Mouse (Mus musculus): ENCODE data around the gene Dhcr7. TPM values are rescaled to one million over a fixed set of nuclear protein-coding genes. Genes with fewer than 3 reads are reported as not detected.

The Dhcr7 gene
- polyA plus RNA-seq, 1 experiment = 21.8 TPM

DNA sequence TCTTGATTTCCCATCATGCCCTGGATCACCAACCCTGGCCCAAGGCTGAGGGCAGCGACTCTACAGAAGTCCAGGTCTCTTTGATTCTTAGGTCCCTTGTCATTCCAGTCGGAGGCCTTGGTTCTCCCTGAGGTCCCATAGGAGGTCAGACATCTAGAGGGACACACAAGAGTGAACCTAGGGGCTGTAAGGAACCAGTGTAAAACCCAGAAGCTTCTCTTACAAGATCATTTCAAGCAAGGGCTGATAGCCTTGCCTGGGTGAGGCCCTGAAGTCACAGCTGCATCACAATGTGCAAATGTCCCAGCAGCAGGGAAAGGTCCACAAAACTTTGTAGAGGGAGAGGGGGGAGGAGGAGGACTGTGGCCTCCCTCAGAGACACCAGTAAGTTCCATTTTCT lies 43.6 kb downstream of the Dhcr7 start, which contains the start of gene Gm498:
Gene Gm498, plus strand, starts transcription at position 301 of the 400 bp plus-strand sequence.
- TF ChIP-seq POLR2A (IDR thresholded peaks at IDR 0.05; ENCODE audit: borderline replicate concordance, low read depth, low read length) = no peak
- TF ChIP-seq CTCF (IDR thresholded peaks at IDR 0.05; ENCODE audit: low read depth, low read length) = no peak
- Histone ChIP-seq H3K4me3 (ENCODE audit: insufficient read depth, low read length) (no peak within 1 kb of the TSS), H3K27ac (ENCODE audit: insufficient read depth, low read depth, low read length) (no peak within 1 kb of the TSS), H3K4me1 (ENCODE audit: control insufficient read depth, insufficient read depth, low read length) (no peaks in the 10 kb centered on the region)

- no peak overlapping the region for H3K27ac ChIP-seq (ENCODE audit: insufficient read depth, low read depth, low read length)
- no peak overlapping the region for H3K4me3 ChIP-seq (ENCODE audit: insufficient read depth, low read length)
- H3K4me1 ChIP-seq (ENCODE audit: control insufficient read depth, insufficient read depth, low read length) = no peaks in the 10 kb centered on the region
- TF ChIP-seq POLR2A (IDR thresholded peaks at IDR 0.05; ENCODE audit: borderline replicate concordance, low read depth, low read length) (no peak), CTCF (IDR thresholded peaks at IDR 0.05; ENCODE audit: low read depth, low read length) (no peak)
Measured at GRCm38 (mm10) chr7:143868874-143869273, 45.9 kb downstream of the Dhcr7 start.

- Histone ChIP-seq H3K27ac (ENCODE audit: insufficient read depth, low read depth, low read length) (no peak overlapping the region), H3K4me3 (ENCODE audit: insufficient read depth, low read length) (no peak overlapping the region), H3K4me1 (ENCODE audit: control insufficient read depth, insufficient read depth, low read length) (no peaks in the 10 kb centered on the region)
- TF ChIP-seq CTCF (IDR thresholded peaks at IDR 0.05; ENCODE audit: low read depth, low read length) (no peak), POLR2A (IDR thresholded peaks at IDR 0.05; ENCODE audit: borderline replicate concordance, low read depth, low read length) (no peak)
Measured at GRCm38 (mm10) chr7:143883717-143884116, 60.8 kb downstream of the Dhcr7 start.

DNA sequence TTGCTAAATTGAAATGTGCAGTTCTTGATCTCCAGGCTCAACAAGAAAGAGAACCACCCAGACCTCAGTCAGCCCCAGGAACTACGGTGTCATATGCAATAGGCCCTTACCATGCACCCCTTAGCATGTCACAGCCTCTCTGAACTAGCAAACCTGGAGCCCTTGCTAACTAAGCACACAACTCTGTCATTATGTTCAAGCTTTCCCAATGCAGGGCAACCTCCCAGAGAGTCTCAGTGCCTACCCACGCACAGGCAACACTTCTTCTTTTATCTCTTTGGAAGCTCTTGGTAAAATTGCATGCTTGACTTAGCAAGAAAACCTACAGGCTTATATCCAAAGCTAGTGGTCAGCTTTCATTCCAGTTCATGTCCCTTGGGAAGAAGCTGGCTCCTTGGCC lies 68.2 kb downstream of the Dhcr7 start:
- Histone ChIP-seq H3K4me3 (ENCODE audit: insufficient read depth, low read length) (no peak overlapping the region), H3K27ac (ENCODE audit: insufficient read depth, low read depth, low read length) (no peak overlapping the region), H3K4me1 (ENCODE audit: control insufficient read depth, insufficient read depth, low read length) (no peaks in the 10 kb centered on the region)
- TF ChIP-seq POLR2A (IDR thresholded peaks at IDR 0.05; ENCODE audit: borderline replicate concordance, low read depth, low read length) (no peak), CTCF (IDR thresholded peaks at IDR 0.05; ENCODE audit: low read depth, low read length) (no peak)

DNA sequence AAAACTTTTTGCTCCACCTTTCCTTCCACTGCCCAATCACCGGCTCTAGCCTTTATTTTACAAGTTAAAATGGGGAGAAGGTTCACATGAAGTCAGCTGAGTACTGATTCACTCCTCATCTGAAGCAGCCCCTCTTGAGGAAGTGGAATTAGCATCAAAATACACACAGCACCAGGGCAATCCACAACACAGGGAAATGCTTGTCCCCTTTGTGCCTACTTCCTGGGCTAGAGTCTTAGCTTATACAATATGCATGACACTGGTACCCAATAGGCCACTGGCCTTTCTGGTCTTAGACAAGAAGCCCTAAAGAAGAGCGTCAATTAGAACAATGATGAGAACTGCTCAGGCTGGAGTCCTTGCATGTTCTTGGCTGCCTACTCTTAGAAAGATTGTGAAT lies 69.4 kb downstream of the Dhcr7 start:
- Histone ChIP-seq H3K4me1 (ENCODE audit: control insufficient read depth, insufficient read depth, low read length) (no peaks in the 10 kb centered on the region), H3K27ac (ENCODE audit: insufficient read depth, low read depth, low read length) (no peak overlapping the region), H3K4me3 (ENCODE audit: insufficient read depth, low read length) (no peak overlapping the region)
- TF ChIP-seq POLR2A (IDR thresholded peaks at IDR 0.05; ENCODE audit: borderline replicate concordance, low read depth, low read length) (no peak), CTCF (IDR thresholded peaks at IDR 0.05; ENCODE audit: low read depth, low read length) (no peak)

Other genes starting within 250 kb of the Dhcr7 start
- gene Cars, start 223.1 kb upstream of the Dhcr7 start, polyA plus RNA-seq (2012; ENCODE audit: insufficient read depth, insufficient read length, missing spikeins) = 41.6 and 42.5 TPM in 2 replicates
- 5.5 and 7.6 TPM in 2 replicates for gene Tnfrsf26, start 194.4 kb upstream of the Dhcr7 start, polyA plus RNA-seq (2012; ENCODE audit: insufficient read depth, insufficient read length, missing spikeins)
- gene Tnfrsf22, start 173.5 kb upstream of the Dhcr7 start, polyA plus RNA-seq (2012; ENCODE audit: insufficient read depth, insufficient read length, missing spikeins) = 2.5 and 2.9 TPM in 2 replicates
- gene Tnfrsf23, start 137.3 kb upstream of the Dhcr7 start, polyA plus RNA-seq (2012; ENCODE audit: insufficient read depth, insufficient read length, missing spikeins) = 9.8 TPM in 2 replicates
- 1.2 TPM in 1 of 2 replicates, not detected in the other for gene Osbpl5, start 66.2 kb upstream of the Dhcr7 start, polyA plus RNA-seq (2012; ENCODE audit: insufficient read depth, insufficient read length, missing spikeins)
- gene Mrgprg, start 56.2 kb upstream of the Dhcr7 start, polyA plus RNA-seq (2012; ENCODE audit: insufficient read depth, insufficient read length, missing spikeins) = not detected in 2 replicates
- 0.35 and 0.39 TPM in 2 replicates for gene Mrgpre, start 38.6 kb upstream of the Dhcr7 start, polyA plus RNA-seq (2012; ENCODE audit: insufficient read depth, insufficient read length, missing spikeins)
- 8.5 and 10.2 TPM in 2 replicates for gene Nadsyn1, start 296 bp upstream of the Dhcr7 start, polyA plus RNA-seq (2012; ENCODE audit: insufficient read depth, insufficient read length, missing spikeins)
- not detected in 2 replicates for gene Gm498, start 43.7 kb downstream of the Dhcr7 start, polyA plus RNA-seq (2012; ENCODE audit: insufficient read depth, insufficient read length, missing spikeins)
- gene Shank2, start 178.8 kb downstream of the Dhcr7 start, polyA plus RNA-seq (2012; ENCODE audit: insufficient read depth, insufficient read length, missing spikeins) = not detected in 2 replicates